Comparison of ENCODE assay signal across 11 mouse cellular contexts in genomic region chr5:31218294-31218693, GRCm38 (mm10). TPM values are rescaled to one million over a fixed set of nuclear protein-coding genes. Genes with fewer than 3 reads are reported as not detected.
DNase-seq lines count a peak whose midpoint lies in the region; ATAC-seq and TF ChIP-seq lines count a peak whose summit lies in the region.
"Had no signal": no experiment of that assay in that cellular context is flagged by ENCODE, and none has a peak within 500 bp of the region (broad histone marks: within the 10 kb centered on the region; RNA-seq: fewer than 3 reads in every experiment).

No protein-coding gene starts in this region.

- ATAC-seq in common myeloid progenitor, adult 5-6 weeks (replicated peaks; ENCODE audit: low read depth, poor library complexity, severe bottlenecking), result peak; percentile 36; the same call in 1 of the 2 replicates
- ATAC-seq in megakaryocyte progenitor cell, adult 5-6 weeks (replicated peaks; ENCODE audit: poor library complexity), result peak; percentile 40
- ATAC-seq in activated CD4-positive, CD25-positive, alpha-beta regulatory T cell, adult 4 months, result no peak

- peaks cover 0 to 3% of the 10 kb centered on the region in 2 experiments; a peak in 1 of 4 replicates for H3K4me1 ChIP-seq in ES-E14 (ENCODE audit: control insufficient read depth in 2 of 2, insufficient read depth in 2 of 2, low read length in 2 of 2, poor library complexity in 1 of 2)

- no peaks in the 10 kb centered on the region for H3K36me3 ChIP-seq in ES-E14 (ENCODE audit: control insufficient read depth, insufficient read depth, low read length, poor library complexity, severe bottlenecking)

- no peaks in the 10 kb centered on the region for H3K9me3 ChIP-seq in ES-E14 (ENCODE audit: control insufficient read depth, insufficient read depth, low read depth, low read length)

- no peak overlapping the region for H3K27ac ChIP-seq in ES-E14 (ENCODE audit: insufficient read depth, low read depth, low read length, poor library complexity, severe bottlenecking)

- peak overlapping the region in 1 of 2 experiments; percentile 29; a peak in 1 of 4 replicates for H3K4me3 ChIP-seq in ES-E14 (ENCODE audit: insufficient read depth in 1 of 2, low read depth in 1 of 2, low read length in 2 of 2, poor library complexity in 1 of 2, severe bottlenecking in 1 of 2)

- peak; percentile 40 for DNase-seq in lung, postnatal 36 days
- DNase-seq in lung, postnatal 14 days, result no peak
- DNase-seq in ES-E14 (ENCODE audit: low read depth, low spot score), result no peak
- no peak for DNase-seq in layer of hippocampus, adult 8-10 months (ENCODE audit: low spot score in 2 of 2)
- DNase-seq in cerebellum, postnatal 14 days, result no peak
- DNase-seq: adrenal gland, postnatal 25 days; gastrocnemius, postnatal 25 days had no signal

- no peak overlapping the region for H3K9ac ChIP-seq in ES-E14 (ENCODE audit: insufficient read depth, low read depth, low read length, poor library complexity, severe bottlenecking)

- in situ Hi-C loops in ES-E14 (cut with MboI; ENCODE audit: low sequenced_read_pairs in 2 of 2, unreplicated experiment in 2 of 2), result no loop called here

TF ChIP-seq in ES-E14, 5 proteins besides CTCF, POLR2A, EP300 and RAD21:
- no peak for TF ChIP-seq HCFC1 (IDR thresholded peaks at IDR 0.05; ENCODE audit: borderline replicate concordance, insufficient read depth, low read length)
- TF ChIP-seq ZNF384 (IDR thresholded peaks at IDR 0.05; ENCODE audit: low read depth, low read length), result peak; percentile 66
- TF ChIP-seq CHD2 (IDR thresholded peaks at IDR 0.05; ENCODE audit: low read depth, low read length), result no peak
- no peak for TF ChIP-seq ZC3H11A (IDR thresholded peaks at IDR 0.05; ENCODE audit: borderline replicate concordance, low read depth, low read length)

RNA-seq across cellular contexts. Expression of gene Ppm1g, which starts 2.2 kb away (rescaled TPM):
- total RNA-seq in ES-E14 (2012; rRNA removed), result 285 and 294 TPM in 2 replicates
- total RNA-seq in common myeloid progenitor, adult 5-6 weeks (2017), result 208 and 271 TPM in 2 replicates
- 109 and 131 TPM in 2 replicates for total RNA-seq in megakaryocyte progenitor cell, adult 5-6 weeks (2015)
- 168 and 213 TPM in 2 replicates for total RNA-seq in megakaryocyte progenitor cell, adult 5-6 weeks (2017)
- total RNA-seq in layer of hippocampus, adult 8-10 months (2022), result 10 to 100 TPM; 69.8 to 79.5 (median 73.1) TPM
- polyA plus RNA-seq in activated CD4-positive, CD25-positive, alpha-beta regulatory T cell, adult 4 months (2017; shearing (Covaris generic)), result 10 to 100 TPM; 57.8 to 69.6 TPM

RNA-seq across cellular contexts. Expression of gene Zfp513, which starts 16.2 kb away (rescaled TPM):
- total RNA-seq in ES-E14 (2012; rRNA removed), result 15.2 and 18.5 TPM in 2 replicates
- total RNA-seq in common myeloid progenitor, adult 5-6 weeks (2017), result 5.8 and 6.5 TPM in 2 replicates
- 7.1 and 7.3 TPM in 2 replicates for total RNA-seq in megakaryocyte progenitor cell, adult 5-6 weeks (2015)
- total RNA-seq in megakaryocyte progenitor cell, adult 5-6 weeks (2017), result 4.3 and 4.5 TPM in 2 replicates
- 10 to 100 TPM; 26.0 to 31.9 (median 30.4) TPM for total RNA-seq in layer of hippocampus, adult 8-10 months (2022)
- polyA plus RNA-seq in activated CD4-positive, CD25-positive, alpha-beta regulatory T cell, adult 4 months (2017; shearing (Covaris generic)), result 1 to 10 TPM; 2.4 to 4.4 TPM

RNA-seq across cellular contexts. Expression of gene Nrbp1, which starts 22.4 kb away (rescaled TPM):
- 42.4 and 53.1 TPM in 2 replicates for total RNA-seq in ES-E14 (2012; rRNA removed)
- total RNA-seq in common myeloid progenitor, adult 5-6 weeks (2017), result 84.4 and 94.5 TPM in 2 replicates
- total RNA-seq in megakaryocyte progenitor cell, adult 5-6 weeks (2015), result 39.2 and 39.4 TPM in 2 replicates
- 77.5 and 98.0 TPM in 2 replicates for total RNA-seq in megakaryocyte progenitor cell, adult 5-6 weeks (2017)
- total RNA-seq in layer of hippocampus, adult 8-10 months (2022), result 10 to 100 TPM; 88.0 to 94.1 (median 90.9) TPM
- 10 to 100 TPM; 90.1 to 91.2 TPM for polyA plus RNA-seq in activated CD4-positive, CD25-positive, alpha-beta regulatory T cell, adult 4 months (2017; shearing (Covaris generic))

RNA-seq across cellular contexts. Expression of gene Gm9970, which starts 22.7 kb away (rescaled TPM):
- not detected in 2 replicates for total RNA-seq in ES-E14 (2012; rRNA removed)
- total RNA-seq in common myeloid progenitor, adult 5-6 weeks (2017), result not detected in 2 replicates
- total RNA-seq in megakaryocyte progenitor cell, adult 5-6 weeks (2015), result not detected in 2 replicates
- 0.25 TPM in 1 of 2 replicates, not detected in the other for total RNA-seq in megakaryocyte progenitor cell, adult 5-6 weeks (2017)
- total RNA-seq in layer of hippocampus, adult 8-10 months (2022), result under 1 TPM in 1 of 4 experiments, not detected in 3; 0.85 TPM
- not detected for polyA plus RNA-seq in activated CD4-positive, CD25-positive, alpha-beta regulatory T cell, adult 4 months (2017; shearing (Covaris generic))
- total RNA-seq: adrenal gland, postnatal 25 days; gastrocnemius, postnatal 25 days had no signal
- polyA plus RNA-seq: large intestine, adult 2 months had no signal

RNA-seq across cellular contexts. Expression of gene Eif2b4, which starts 25.1 kb away (rescaled TPM):
- 74.5 and 76.8 TPM in 2 replicates for total RNA-seq in ES-E14 (2012; rRNA removed)
- total RNA-seq in common myeloid progenitor, adult 5-6 weeks (2017), result 32.4 and 39.6 TPM in 2 replicates
- 27.8 and 33.1 TPM in 2 replicates for total RNA-seq in megakaryocyte progenitor cell, adult 5-6 weeks (2015)
- total RNA-seq in megakaryocyte progenitor cell, adult 5-6 weeks (2017), result 36.7 and 41.9 TPM in 2 replicates
- 10 to 100 TPM; 34.9 to 45.0 (median 41.7) TPM for total RNA-seq in layer of hippocampus, adult 8-10 months (2022)
- 10 to 100 TPM; 37.6 to 41.9 TPM for polyA plus RNA-seq in activated CD4-positive, CD25-positive, alpha-beta regulatory T cell, adult 4 months (2017; shearing (Covaris generic))
